Mouse (Mus musculus) heart, embryonic 11.5 days (tissue): ENCODE results near the gene Plekha1. TPM values are rescaled to one million over a fixed set of nuclear protein-coding genes. Genes with fewer than 3 reads are reported as not detected.

ENCODE experiments used
- microRNA-seq: library from miRNA; unstranded; fragments of <30 nt; microRNA quantifications from one replicate; pipeline ENCODE4, GENCODE M21; 2016; ENCODE audit warnings: borderline number of aligned reads
- polyA plus RNA-seq: library from polyadenylated mRNA; unstranded; fragments of >200 nt; fragmentation: Nextera tagmentation; extraction: Ambion mirVana; gene quantifications from 2 replicates; pipeline ENCODE4 v1.2.1, GENCODE M21; 2014

Gene Plekha1
- polyA plus RNA-seq, 1 experiment from 2014 or later, result 41.4 TPM

Small RNA genes within 50 kb of the gene (microRNA-seq; reads per million reads assigned to microRNA genes)
- 0.27 reads per million for gene Mir7061

Other genes starting within 250 kb of the Plekha1 start
- gene Btbd16, start 91.7 kb upstream of the Plekha1 start, polyA plus RNA-seq, result not detected in 2 replicates
- gene Htra1, start 70.4 kb downstream of the Plekha1 start, polyA plus RNA-seq, result 38.7 TPM in 2 replicates
- not detected in 2 replicates for gene Dmbt1, start 166.3 kb downstream of the Plekha1 start, polyA plus RNA-seq